Mouse (Mus musculus): ENCODE data around the gene Phf5a. TPM values are rescaled to one million over a fixed set of nuclear protein-coding genes. Genes with fewer than 3 reads are reported as not detected.

The Phf5a gene
- total RNA-seq, 1 experiment from 2014 or later: 58.7 TPM

GRCm38 (mm10) chr15:81853081-81853480 is 18.6 kb downstream of the Phf5a start:
- no peak for ATAC-seq (replicated peaks; ENCODE audit: insufficient number of reproducible peaks, low FRiP score, low TSS enrichment, poor library complexity, severe bottlenecking)

GRCm38 (mm10) chr15:81852411-81853000 is 19.2 kb downstream of the Phf5a start:
- no peak for ATAC-seq (replicated peaks; ENCODE audit: insufficient number of reproducible peaks, low FRiP score, low TSS enrichment, poor library complexity, severe bottlenecking)

GRCm38 (mm10) chr15:81851375-81851774 is 20.3 kb downstream of the Phf5a start:
- ATAC-seq (replicated peaks; ENCODE audit: insufficient number of reproducible peaks, low FRiP score, low TSS enrichment, poor library complexity, severe bottlenecking): 0 out of 2 replicates have a peak, but pooled peaks have one; percentile 29

GRCm38 (mm10) chr15:81850718-81851117 is 21.0 kb downstream of the Phf5a start:
- ATAC-seq (replicated peaks; ENCODE audit: insufficient number of reproducible peaks, low FRiP score, low TSS enrichment, poor library complexity, severe bottlenecking): no peak

GRCm38 (mm10) chr15:81849104-81849503 is 22.6 kb downstream of the Phf5a start:
- ATAC-seq (replicated peaks; ENCODE audit: insufficient number of reproducible peaks, low FRiP score, low TSS enrichment, poor library complexity, severe bottlenecking): no peak

GRCm38 (mm10) chr15:81848301-81848700 is 23.4 kb downstream of the Phf5a start:
- peak; percentile 79 for ATAC-seq (replicated peaks; ENCODE audit: insufficient number of reproducible peaks, low FRiP score, low TSS enrichment, poor library complexity, severe bottlenecking)

GRCm38 (mm10) chr15:81847861-81848260 is 23.9 kb downstream of the Phf5a start:
- ATAC-seq (replicated peaks; ENCODE audit: insufficient number of reproducible peaks, low FRiP score, low TSS enrichment, poor library complexity, severe bottlenecking): no peak

GRCm38 (mm10) chr15:81847161-81847560 is 24.6 kb downstream of the Phf5a start:
- no peak for ATAC-seq (replicated peaks; ENCODE audit: insufficient number of reproducible peaks, low FRiP score, low TSS enrichment, poor library complexity, severe bottlenecking)

- ATAC-seq (replicated peaks; ENCODE audit: insufficient number of reproducible peaks, low FRiP score, low TSS enrichment, poor library complexity, severe bottlenecking): no peak
Measured at GRCm38 (mm10) chr15:81846755-81847154, 25.0 kb downstream of the Phf5a start.

GRCm38 (mm10) chr15:81845724-81846123 is 26.0 kb downstream of the Phf5a start:
- ATAC-seq (replicated peaks; ENCODE audit: insufficient number of reproducible peaks, low FRiP score, low TSS enrichment, poor library complexity, severe bottlenecking): peak; percentile 59

GRCm38 (mm10) chr15:81845033-81845625 is 26.6 kb downstream of the Phf5a start:
- ATAC-seq (replicated peaks; ENCODE audit: insufficient number of reproducible peaks, low FRiP score, low TSS enrichment, poor library complexity, severe bottlenecking): no peak

- no peak for ATAC-seq (replicated peaks; ENCODE audit: insufficient number of reproducible peaks, low FRiP score, low TSS enrichment, poor library complexity, severe bottlenecking)
Measured at GRCm38 (mm10) chr15:81842275-81842674, 29.4 kb downstream of the Phf5a start.

- no peak for ATAC-seq (replicated peaks; ENCODE audit: insufficient number of reproducible peaks, low FRiP score, low TSS enrichment, poor library complexity, severe bottlenecking)
Measured at GRCm38 (mm10) chr15:81840306-81840705, 31.4 kb downstream of the Phf5a start.

GRCm38 (mm10) chr15:81839634-81840033 is 32.1 kb downstream of the Phf5a start:
- no peak for ATAC-seq (replicated peaks; ENCODE audit: insufficient number of reproducible peaks, low FRiP score, low TSS enrichment, poor library complexity, severe bottlenecking)

GRCm38 (mm10) chr15:81838554-81839235 is 33.0 kb downstream of the Phf5a start:
- no peak for ATAC-seq (replicated peaks; ENCODE audit: insufficient number of reproducible peaks, low FRiP score, low TSS enrichment, poor library complexity, severe bottlenecking)

- no peak for ATAC-seq (replicated peaks; ENCODE audit: insufficient number of reproducible peaks, low FRiP score, low TSS enrichment, poor library complexity, severe bottlenecking)
Measured at GRCm38 (mm10) chr15:81836966-81837920, 34.5 kb downstream of the Phf5a start.

GRCm38 (mm10) chr15:81836124-81836821 is 35.4 kb downstream of the Phf5a start:
- peak; percentile 75 for ATAC-seq (replicated peaks; ENCODE audit: insufficient number of reproducible peaks, low FRiP score, low TSS enrichment, poor library complexity, severe bottlenecking)

Data from monocyte, adult 5-6 weeks (primary cell).